Mouse (Mus musculus) testis, adult 2 months (tissue): ENCODE results near the gene Nfkbiz.

ENCODE experiments used
- CTCF ChIP-seq: fragments of 200-500 bp; IDR thresholded peaks from 2 replicates; pipeline ENCODE4 v1.5.1; 2012; ENCODE audit warnings: low read depth, mild to moderate bottlenecking, inconsistent platforms, low read length, moderate library complexity; ENCODE audit not compliant: control insufficient read depth, insufficient read depth, insufficient replicate concordance
- POLR2A ChIP-seq: fragments of 200-500 bp; IDR thresholded peaks from 2 replicates; pipeline ENCODE4 v1.6.1; 2012; ENCODE audit warnings: low read depth, mild to moderate bottlenecking, inconsistent platforms, low read length, moderate library complexity; ENCODE audit not compliant: control insufficient read depth

- no peak for TF ChIP-seq CTCF
- no peak for TF ChIP-seq POLR2A
Observed at GRCm38 (mm10) chr16:55788671-55789070, 50.0 kb downstream of the Nfkbiz start.
